Mouse (Mus musculus): ENCODE measurements around the gene Wdr18.

DNA sequence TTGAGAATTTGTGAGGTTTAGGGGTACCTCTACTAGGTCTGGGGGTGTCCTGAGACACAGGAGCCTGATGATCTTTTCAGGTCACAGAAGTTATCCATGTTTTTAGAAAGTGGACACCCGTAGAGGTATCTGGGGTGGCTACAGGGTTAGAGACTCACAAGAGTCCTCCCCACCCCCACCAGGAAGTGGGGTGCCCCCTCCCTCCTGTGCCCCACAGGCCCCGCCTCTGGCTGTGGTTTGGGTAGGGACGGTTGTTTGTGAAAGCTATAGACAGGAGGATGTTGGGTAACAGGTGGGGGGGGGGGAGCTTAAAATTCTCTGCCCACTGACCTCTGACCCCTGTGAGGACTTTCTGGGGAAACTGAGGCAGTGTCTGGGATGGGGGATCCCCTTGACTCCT lies 57.4 kb downstream of the Wdr18 start:
- TF ChIP-seq GATA1 (IDR thresholded peaks at IDR 0.05; ENCODE audit: borderline replicate concordance, low read length) (no peak), CTCF (IDR thresholded peaks at IDR 0.05; ENCODE audit: low read depth, low read length) (no peak)

Data from G1E (cell line).